Mouse (Mus musculus) forebrain, embryonic 12.5 days (tissue): ENCODE measurements around the gene Vps8. TPM values are rescaled to one million over a fixed set of nuclear protein-coding genes. Genes with fewer than 3 reads are reported as not detected.

Experiments
- ATAC-seq: fragments of 200-750 bp; cut with Nextera tagmentation; 2 replicates; pipeline ENCODE4 v1.8.0; 2017; ENCODE audit warnings: moderate TSS enrichment; ENCODE audit not compliant: low FRiP score
- H3K27ac ChIP-seq: fragments of 300-500 bp; sonication (generic); 2 replicates; pipeline ENCODE4 v1.5.1; 2016; ENCODE audit warnings: mild to moderate bottlenecking
- H3K27me3 ChIP-seq: fragments of 300-500 bp; sonication (generic); 2 replicates; pipeline ENCODE4 v1.6.1; 2016; ENCODE audit warnings: mild to moderate bottlenecking
- H3K36me3 ChIP-seq: fragments of 300-500 bp; sonication (generic); replicated peaks from 2 replicates; pipeline ENCODE4 v1.6.1; 2016; ENCODE audit warnings: mild to moderate bottlenecking
- H3K4me1 ChIP-seq: fragments of 300-500 bp; sonication (generic); 2 replicates; pipeline ENCODE4 v1.6.1; 2016
- H3K4me2 ChIP-seq: fragments of 300-500 bp; sonication (generic); 2 replicates; pipeline ENCODE4 v1.6.1; 2016; ENCODE audit warnings: mild to moderate bottlenecking, moderate library complexity
- H3K4me3 ChIP-seq: fragments of 300-500 bp; sonication (generic); replicated peaks from 2 replicates; pipeline ENCODE4 v1.5.1; 2016; ENCODE audit warnings: mild to moderate bottlenecking
- H3K9ac ChIP-seq: fragments of 300-500 bp; sonication (generic); 2 replicates; pipeline ENCODE4 v1.6.1; 2016; ENCODE audit warnings: mild to moderate bottlenecking
- H3K9me3 ChIP-seq: fragments of 300-500 bp; sonication (generic); 2 replicates; pipeline ENCODE4 v1.6.1; 2016
- WGBS: fragments of 180-500 bp; shearing (Covaris S2); methylation state at CpG from one replicate; pipeline ENCODE4 v1.1.7; 2016; 5-methylcytosine and 5-hydroxymethylcytosine counted together
- polyA plus RNA-seq: library from polyadenylated mRNA; unstranded; fragments of >200 nt; fragmentation: Nextera tagmentation; extraction: Ambion mirVana; gene quantifications from 2 replicates; pipeline ENCODE4 v1.2.1, GENCODE M21; 2016

Vps8 gene
- polyA plus RNA-seq, 1 experiment from 2014 or later: 30.1 TPM

DNA sequence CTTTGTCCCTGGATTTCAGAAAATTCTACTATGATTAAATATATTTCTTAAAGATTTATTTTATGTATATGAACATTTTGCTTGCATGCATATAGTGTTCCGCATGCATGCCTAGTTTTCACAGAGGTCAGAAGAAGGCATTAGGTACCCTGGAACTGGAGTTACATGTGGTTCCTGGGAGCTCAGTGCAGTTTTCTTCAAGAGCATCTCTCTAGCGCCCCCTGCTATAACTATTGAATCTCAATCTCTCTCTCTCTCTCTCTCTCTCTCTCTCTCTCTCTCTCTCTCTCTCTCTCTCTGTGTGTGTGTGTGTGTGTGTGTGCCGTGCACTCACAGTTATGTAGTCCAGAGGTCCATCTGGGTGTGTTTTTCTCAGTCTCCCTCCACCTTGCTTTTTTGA, 114.4 kb downstream of the Vps8 start:
- ATAC-seq: no peak
- Histone ChIP-seq H3K4me3 (no peak overlapping the region), H3K27me3 (no peaks in the 10 kb centered on the region), H3K4me1 (no peaks in the 10 kb centered on the region), H3K36me3 (0 out of 2 replicates have a peak, but pooled peaks cover 3% of the 10 kb centered on the region), H3K9ac (no peak overlapping the region), H3K27ac (no peak overlapping the region), H3K4me2 (no peak overlapping the region), H3K9me3 (no peaks in the 10 kb centered on the region)
- WGBS: 50% methylated on average over 3 of the region's 3 CpGs

DNA sequence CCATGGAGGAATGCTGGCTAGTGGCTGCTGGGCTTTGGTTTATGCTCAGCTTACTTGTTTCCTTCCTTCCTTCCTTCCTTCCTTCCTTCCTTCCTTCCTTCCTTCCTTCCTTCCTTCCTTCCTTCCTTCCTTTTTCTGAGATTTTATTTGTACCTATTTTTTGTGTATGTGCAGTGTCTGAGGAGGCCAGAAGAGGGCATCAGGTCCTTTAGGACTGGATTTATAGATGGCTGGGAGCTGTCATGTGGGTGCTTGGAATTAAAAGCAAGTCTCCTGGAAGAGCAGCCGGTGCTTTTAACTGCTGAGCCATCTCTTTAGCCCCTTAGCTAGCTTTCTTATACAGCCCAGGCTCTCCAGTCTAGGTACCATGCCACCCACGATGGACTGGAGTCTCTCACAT, 116.0 kb downstream of the Vps8 start:
- Histone ChIP-seq H3K27ac (no peak overlapping the region), H3K4me1 (no peaks in the 10 kb centered on the region)
- WGBS: 59% methylated on average over 2 of the region's 2 CpGs

DNA sequence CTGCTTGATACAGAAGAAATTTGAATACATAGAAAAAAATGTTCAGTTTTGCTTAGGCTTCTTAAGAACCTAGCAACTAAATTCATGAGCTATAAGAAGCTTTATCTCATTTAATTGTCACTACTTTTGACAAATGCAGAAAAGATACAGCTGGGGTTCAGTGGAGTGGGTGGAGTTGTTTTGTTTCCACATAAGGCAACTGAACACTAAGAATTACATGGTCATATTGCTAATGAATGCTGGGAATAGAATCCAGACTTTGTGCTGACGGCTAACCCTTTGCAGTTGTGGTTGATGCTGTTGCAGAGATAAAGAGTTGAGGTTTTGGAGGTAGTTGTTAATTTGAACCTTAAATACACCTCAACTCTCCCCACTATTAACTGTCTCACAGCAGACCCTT, 119.6 kb downstream of the Vps8 start:
- H3K4me1 ChIP-seq: no peaks in the 10 kb centered on the region; the same call in 1 of the 2 replicates
- no peak overlapping the region for H3K27ac ChIP-seq
- WGBS: 82% methylated on average over 1 of the region's 1 CpGs
- ATAC-seq: no peak
- H3K27me3 ChIP-seq: no peaks in the 10 kb centered on the region
- no peak overlapping the region for H3K9ac ChIP-seq
- no peak overlapping the region for H3K4me3 ChIP-seq
- H3K36me3 ChIP-seq: peaks cover 5% of the 10 kb centered on the region; the same call in 1 of the 2 replicates
- H3K9me3 ChIP-seq: no peaks in the 10 kb centered on the region
- no peak overlapping the region for H3K4me2 ChIP-seq

More for the DNA sequence above, 116.0 kb downstream of the Vps8 start:
- no peaks in the 10 kb centered on the region for H3K36me3 ChIP-seq
- ATAC-seq: no peak
- no peak overlapping the region for H3K4me2 ChIP-seq
- no peaks in the 10 kb centered on the region for H3K27me3 ChIP-seq
- no peak overlapping the region for H3K4me3 ChIP-seq
- H3K9ac ChIP-seq: no peak overlapping the region
- no peaks in the 10 kb centered on the region for H3K9me3 ChIP-seq

DNA sequence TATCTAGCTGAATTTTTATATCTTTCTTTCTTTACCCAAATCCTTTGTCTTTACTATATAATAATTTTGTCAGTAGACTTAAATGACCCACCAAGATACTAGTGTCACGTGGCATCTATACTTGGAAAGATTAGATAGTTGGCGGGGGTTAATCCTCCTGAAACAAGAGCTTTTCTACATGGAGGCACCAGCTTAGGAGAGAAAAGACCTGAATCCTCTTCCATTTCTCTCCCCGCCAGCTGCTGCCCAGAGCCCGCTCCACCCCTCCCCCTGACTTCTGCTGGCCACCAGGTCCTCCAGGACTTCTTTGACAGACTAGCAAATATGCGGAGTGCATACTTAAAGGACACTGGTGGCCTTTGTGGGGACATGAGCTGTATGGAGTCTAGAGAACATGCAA, 124.5 kb downstream of the Vps8 start:
- Histone ChIP-seq H3K4me3 (no peak overlapping the region), H3K36me3 (peaks cover 5% of the 10 kb centered on the region; the same call in 1 of the 2 replicates), H3K9me3 (no peaks in the 10 kb centered on the region), H3K4me2 (no peak overlapping the region), H3K27ac (no peak overlapping the region), H3K27me3 (no peaks in the 10 kb centered on the region), H3K4me1 (no peaks in the 10 kb centered on the region; the same call in 1 of the 2 replicates), H3K9ac (no peak overlapping the region)
- no peak for ATAC-seq
- 66% methylated on average over 5 of the region's 5 CpGs for WGBS

DNA sequence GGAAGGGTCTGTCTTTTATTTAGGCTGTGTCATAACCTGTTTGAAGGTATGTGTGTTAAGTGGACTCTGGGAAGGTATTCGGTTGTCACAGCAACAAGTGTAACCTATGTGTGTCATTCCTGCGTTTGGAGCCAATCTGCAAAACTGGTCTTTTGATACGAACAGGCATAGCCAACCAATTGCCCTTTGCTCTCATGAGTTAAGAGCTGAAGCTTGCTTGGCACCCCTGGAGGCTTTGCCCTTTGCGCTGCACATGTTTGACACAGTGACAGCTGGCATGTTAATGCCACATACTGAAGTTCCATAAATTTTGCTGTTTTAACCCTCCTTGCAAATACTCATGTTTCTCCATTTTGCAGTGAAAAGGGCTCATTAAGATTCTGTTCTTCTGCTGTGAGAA, 126.8 kb downstream of the Vps8 start:
- ATAC-seq: no peak
- H3K36me3 ChIP-seq: peaks cover 8% of the 10 kb centered on the region; the same call in 1 of the 2 replicates
- H3K4me2 ChIP-seq: no peak overlapping the region
- no peaks in the 10 kb centered on the region for H3K27me3 ChIP-seq
- no peak overlapping the region for H3K27ac ChIP-seq
- WGBS: 79% methylated on average over 4 of the region's 4 CpGs
- H3K4me1 ChIP-seq: no peaks in the 10 kb centered on the region; the same call in 1 of the 2 replicates
- H3K4me3 ChIP-seq: no peak overlapping the region
- no peak overlapping the region for H3K9ac ChIP-seq
- H3K9me3 ChIP-seq: no peaks in the 10 kb centered on the region

DNA sequence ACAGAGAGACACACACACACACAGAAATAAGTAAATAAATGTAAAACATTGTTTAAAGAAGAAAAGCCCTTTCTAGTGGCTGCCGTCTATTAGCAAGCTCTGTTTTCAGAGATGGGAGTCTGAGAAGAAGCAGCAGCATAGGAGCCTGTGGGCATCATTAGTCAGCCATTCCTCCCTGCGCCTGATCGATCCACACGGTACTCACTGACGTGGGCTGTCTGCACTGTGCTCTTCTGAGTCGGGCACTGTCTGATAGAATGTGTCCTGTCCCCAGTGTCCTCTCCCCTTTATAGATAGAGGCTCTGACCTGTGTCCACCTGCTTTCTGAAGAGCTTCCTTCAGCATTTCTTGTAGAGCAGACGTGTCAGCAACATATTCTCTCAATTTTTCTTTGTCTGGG, 127.5 kb downstream of the Vps8 start:
- H3K4me2 ChIP-seq: no peak overlapping the region
- no peaks in the 10 kb centered on the region for H3K9me3 ChIP-seq
- H3K27ac ChIP-seq: no peak overlapping the region
- 82% methylated on average over 7 of the region's 7 CpGs for WGBS
- no peaks in the 10 kb centered on the region for H3K27me3 ChIP-seq
- H3K4me1 ChIP-seq: no peaks in the 10 kb centered on the region; the same call in 1 of the 2 replicates
- no peak overlapping the region for H3K4me3 ChIP-seq
- H3K36me3 ChIP-seq: peaks cover 4% of the 10 kb centered on the region; the same call in 1 of the 2 replicates
- ATAC-seq: no peak
- H3K9ac ChIP-seq: no peak overlapping the region

DNA sequence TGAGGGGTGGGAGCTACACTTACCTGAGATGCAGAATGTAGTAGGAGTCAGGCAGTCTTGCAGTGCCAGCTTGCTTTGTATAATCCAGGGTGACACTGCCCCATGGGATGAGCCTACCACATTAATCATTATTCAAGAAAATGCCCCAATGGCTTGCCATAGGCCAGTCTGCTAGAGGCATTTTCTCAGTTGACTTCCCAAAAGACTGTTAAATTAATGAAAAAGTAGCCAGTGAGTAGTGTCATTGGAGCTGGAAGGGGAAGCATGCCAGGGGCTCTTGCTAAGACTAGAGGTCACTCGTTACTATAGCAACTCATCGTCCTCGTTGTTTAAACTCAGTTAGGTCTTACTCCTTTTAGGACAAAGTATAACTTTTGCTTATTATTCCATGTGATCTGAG, 130.6 kb downstream of the Vps8 start:
- no peak overlapping the region for H3K4me3 ChIP-seq
- no peak overlapping the region for H3K27ac ChIP-seq
- ATAC-seq: no peak
- no peaks in the 10 kb centered on the region for H3K9me3 ChIP-seq
- WGBS: 87% methylated on average over 3 of the region's 3 CpGs
- no peak overlapping the region for H3K4me2 ChIP-seq
- no peaks in the 10 kb centered on the region for H3K27me3 ChIP-seq
- H3K36me3 ChIP-seq: peaks cover 8% of the 10 kb centered on the region; the same call in 1 of the 2 replicates
- H3K4me1 ChIP-seq: no peaks in the 10 kb centered on the region
- H3K9ac ChIP-seq: no peak overlapping the region

DNA sequence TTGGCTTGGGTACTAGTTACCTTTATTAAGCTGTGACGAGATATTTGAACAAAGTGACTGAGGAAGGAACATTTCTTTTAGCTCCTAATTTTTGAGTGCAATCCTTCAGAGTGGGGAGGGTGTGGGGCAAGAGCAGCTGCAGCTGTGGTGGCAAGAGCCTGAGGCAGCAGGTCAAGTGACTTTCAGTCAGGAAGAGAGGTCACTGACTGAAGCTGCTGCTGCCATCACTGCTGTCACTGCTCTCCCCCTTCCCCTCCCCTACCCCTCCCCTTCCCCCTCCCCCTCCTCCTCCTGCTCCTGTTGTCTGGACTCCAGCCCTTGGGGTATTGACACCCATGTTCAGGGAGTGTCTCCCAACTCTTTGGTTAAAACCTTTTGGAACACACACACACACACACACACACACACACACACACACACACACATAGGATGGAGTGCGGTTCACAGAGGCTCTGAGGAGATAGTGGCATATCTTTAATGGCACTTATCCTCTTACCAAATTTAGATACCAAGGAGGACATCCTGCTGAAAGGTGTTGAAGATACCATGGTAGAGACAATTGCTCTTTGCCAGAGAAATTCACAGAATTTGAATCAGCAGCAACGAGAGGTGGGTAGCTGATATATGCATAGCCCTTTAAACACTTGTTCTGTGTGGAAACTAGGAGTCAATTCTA, 139.8 kb downstream of the Vps8 start:
- no peak overlapping the region for H3K9ac ChIP-seq
- no peaks in the 10 kb centered on the region for H3K27me3 ChIP-seq
- WGBS: 84% methylated on average over 3 of the region's 3 CpGs
- peaks cover 8% of the 10 kb centered on the region for H3K4me1 ChIP-seq
- H3K4me3 ChIP-seq: no peak overlapping the region
- ATAC-seq: no peak
- no peaks in the 10 kb centered on the region for H3K9me3 ChIP-seq
- no peak overlapping the region for H3K27ac ChIP-seq
- peaks cover 6% of the 10 kb centered on the region for H3K36me3 ChIP-seq
- H3K4me2 ChIP-seq: no peak overlapping the region

DNA sequence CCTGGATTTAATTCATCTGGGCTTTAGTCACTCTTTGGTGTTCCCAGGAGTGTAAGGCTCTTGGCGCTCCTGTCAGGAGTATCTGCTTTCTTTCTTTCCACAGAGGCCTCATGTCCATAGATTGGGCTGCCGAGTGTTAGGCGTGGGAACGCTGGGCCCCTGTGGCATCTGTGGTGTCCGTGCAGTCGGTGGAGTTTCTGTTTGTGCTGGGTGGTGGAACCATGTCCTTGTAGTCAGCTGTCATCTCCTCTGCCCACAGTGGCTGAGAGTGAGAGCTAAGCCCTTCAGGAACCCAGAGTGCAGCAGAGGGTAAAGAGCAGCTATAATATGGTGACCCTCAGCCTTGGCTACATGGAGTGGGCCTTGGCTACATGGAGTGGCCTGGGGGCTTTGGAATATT, 140.4 kb downstream of the Vps8 start:
- H3K36me3 ChIP-seq: peaks cover 6% of the 10 kb centered on the region
- 80% methylated on average over 6 of the region's 6 CpGs for whole genome bisulfite sequencing
- H3K4me1 ChIP-seq: peaks cover 8% of the 10 kb centered on the region
- no peak overlapping the region for H3K4me2 ChIP-seq
- no peaks in the 10 kb centered on the region for H3K27me3 ChIP-seq
- H3K9ac ChIP-seq: no peak overlapping the region
- H3K9me3 ChIP-seq: no peaks in the 10 kb centered on the region
- no peak overlapping the region for H3K27ac ChIP-seq
- ATAC-seq: no peak
- H3K4me3 ChIP-seq: no peak overlapping the region

DNA sequence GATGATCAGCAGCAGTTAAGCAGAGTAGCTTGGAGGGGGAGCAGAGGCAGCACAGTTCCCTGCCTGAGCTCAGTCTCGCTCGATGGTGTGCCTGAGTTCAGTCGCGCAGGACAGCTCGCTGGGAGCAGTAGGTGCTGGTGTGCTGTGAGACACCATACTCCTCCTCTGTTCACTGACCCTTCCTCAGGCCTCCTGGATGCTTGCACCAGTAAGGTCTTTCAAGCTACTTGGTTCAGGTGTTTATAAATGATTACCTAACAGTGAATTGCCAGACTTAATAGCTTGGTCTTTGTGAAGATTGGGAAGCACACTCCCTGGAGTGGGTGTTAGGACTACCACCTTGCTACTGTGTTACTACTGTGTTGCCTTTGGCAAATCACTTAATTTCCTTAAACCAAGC, 144.2 kb downstream of the Vps8 start:
- H3K27ac ChIP-seq: no peak overlapping the region
- H3K9ac ChIP-seq: no peak overlapping the region
- WGBS: 96% methylated on average over 5 of the region's 5 CpGs

DNA sequence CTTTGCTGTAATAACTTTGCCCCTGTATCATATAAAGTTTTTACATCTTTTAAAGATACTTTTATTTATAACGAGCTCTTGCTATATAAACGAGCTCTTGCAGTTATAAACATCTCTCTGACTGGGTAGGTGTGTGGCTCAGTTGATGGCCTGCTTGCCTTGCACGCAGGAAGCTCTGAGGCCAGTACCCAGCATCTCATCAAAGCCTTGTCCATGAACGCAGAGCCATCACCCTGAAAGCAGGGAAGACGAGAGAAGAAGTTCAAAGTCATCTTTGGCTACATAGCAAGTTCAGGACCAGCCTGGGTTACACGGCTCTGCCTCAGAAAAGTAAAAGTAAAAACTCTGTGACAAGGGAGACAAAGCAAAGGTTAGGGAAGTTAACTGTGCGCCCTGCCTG, 147.0 kb downstream of the Vps8 start:
- 84% methylated on average over 7 of the region's 7 CpGs for WGBS
- no peaks in the 10 kb centered on the region for H3K27me3 ChIP-seq
- H3K4me1 ChIP-seq: no peaks in the 10 kb centered on the region
- H3K9ac ChIP-seq: no peak overlapping the region
- H3K9me3 ChIP-seq: no peaks in the 10 kb centered on the region
- H3K27ac ChIP-seq: no peak overlapping the region
- ATAC-seq: no peak
- H3K36me3 ChIP-seq: no peaks in the 10 kb centered on the region
- H3K4me3 ChIP-seq: no peak overlapping the region
- no peak overlapping the region for H3K4me2 ChIP-seq

More for the DNA sequence above, 144.2 kb downstream of the Vps8 start:
- Histone ChIP-seq H3K4me1 (peaks cover 5% of the 10 kb centered on the region), H3K27me3 (no peaks in the 10 kb centered on the region), H3K4me3 (no peak overlapping the region), H3K4me2 (no peak overlapping the region), H3K9me3 (no peaks in the 10 kb centered on the region), H3K36me3 (0 out of 2 replicates have a peak, but pooled peaks cover 2% of the 10 kb centered on the region)
- no peak for ATAC-seq

DNA sequence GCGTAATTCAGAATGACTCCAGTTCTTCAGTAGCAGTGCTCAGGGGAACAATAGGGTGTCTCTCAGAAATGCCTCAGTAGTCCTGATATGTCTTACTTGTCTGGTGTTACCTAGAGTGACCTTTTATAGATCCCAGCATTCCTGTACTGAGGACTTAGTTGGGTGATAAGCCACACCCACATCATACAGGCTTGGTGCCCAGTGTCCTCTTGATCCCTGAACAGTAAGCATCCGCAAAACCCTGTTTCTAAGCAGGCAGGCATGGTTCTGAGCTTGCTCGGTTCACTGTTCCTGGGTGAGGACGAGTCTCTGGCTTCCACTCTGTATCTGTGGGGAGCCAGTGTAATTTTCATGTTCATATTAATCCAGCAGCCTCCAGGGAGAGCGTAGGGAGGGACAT, 147.9 kb downstream of the Vps8 start:
- H3K27me3 ChIP-seq: no peaks in the 10 kb centered on the region
- H3K9ac ChIP-seq: no peak overlapping the region
- no peaks in the 10 kb centered on the region for H3K9me3 ChIP-seq
- H3K4me3 ChIP-seq: no peak overlapping the region
- H3K27ac ChIP-seq: no peak overlapping the region
- no peak for ATAC-seq
- 88% methylated on average over 5 of the region's 5 CpGs for WGBS
- no peak overlapping the region for H3K4me2 ChIP-seq
- no peaks in the 10 kb centered on the region for H3K36me3 ChIP-seq
- no peaks in the 10 kb centered on the region; the same call in 1 of the 2 replicates for H3K4me1 ChIP-seq

DNA sequence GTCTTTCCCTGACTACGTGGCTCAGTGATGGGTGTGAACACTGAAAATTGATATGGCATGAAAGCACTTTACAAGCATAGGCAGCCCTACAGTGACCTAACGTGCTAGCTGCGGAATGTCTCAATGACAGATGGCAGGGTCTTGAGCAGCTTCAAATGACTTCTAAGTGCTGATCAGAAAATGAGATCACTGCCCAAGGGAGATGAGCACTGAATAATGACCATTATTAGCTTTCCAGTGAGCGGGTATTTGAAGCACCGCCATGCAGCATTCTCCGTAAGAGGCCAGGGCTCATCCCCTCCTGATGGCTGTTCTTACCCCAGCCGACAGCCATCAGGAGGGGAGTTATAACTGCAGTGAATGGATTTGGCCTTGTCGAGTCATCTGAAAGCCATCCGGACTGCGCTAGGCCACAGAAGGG, 153.1 kb downstream of the Vps8 start:
- H3K9me3 ChIP-seq: no peaks in the 10 kb centered on the region
- WGBS: 68% methylated on average over 10 of the region's 10 CpGs
- no peak overlapping the region for H3K9ac ChIP-seq
- H3K4me2 ChIP-seq: no peak overlapping the region
- peak; percentile 39; the same call in 1 of the 2 replicates for ATAC-seq
- peaks cover 8% of the 10 kb centered on the region for H3K4me1 ChIP-seq
- H3K27ac ChIP-seq: 0 out of 2 replicates have a peak overlapping the region, but pooled peaks have one; percentile 42
- H3K36me3 ChIP-seq: no peaks in the 10 kb centered on the region; the same call in 1 of the 2 replicates
- H3K4me3 ChIP-seq: no peak overlapping the region
- H3K27me3 ChIP-seq: no peaks in the 10 kb centered on the region
